Mouse (Mus musculus): ENCODE data around the gene Crxos. TPM values are rescaled to one million over a fixed set of nuclear protein-coding genes. Genes with fewer than 3 reads are reported as not detected.

Gene Crxos
- total and polyA plus RNA-seq, 3 experiments = 1.1 to 1.5 TPM; not detected in 1

DNA sequence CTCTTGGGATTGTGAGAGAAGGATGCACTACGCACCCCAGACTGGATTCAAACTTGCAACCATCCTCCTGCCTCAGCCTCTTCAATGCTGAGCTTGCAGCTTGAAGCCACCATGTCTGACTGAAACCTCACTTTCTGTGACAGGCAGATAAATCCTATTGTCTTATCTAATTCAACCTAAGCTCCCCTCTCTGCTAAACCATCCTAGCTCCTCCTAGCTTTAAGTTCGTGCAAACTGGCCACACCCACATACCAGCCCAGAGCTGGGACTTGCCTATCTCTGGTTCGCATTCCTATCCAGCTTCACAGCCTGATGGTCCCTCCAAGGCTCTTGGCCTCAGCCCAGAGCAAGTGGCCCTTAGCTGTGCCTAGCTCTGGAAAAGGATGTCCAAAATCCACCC lies 70.0 kb downstream of the Crxos start:
- TF ChIP-seq E2F4 (IDR thresholded peaks at IDR 0.05; ENCODE audit: insufficient replicate concordance, low read depth, low read length) (no peak), SMC3 (IDR thresholded peaks at IDR 0.05; ENCODE audit: low read depth, low read length) (no peak), KAT2A (IDR thresholded peaks at IDR 0.05; ENCODE audit: insufficient replicate concordance, low read length) (no peak), POLR2A (IDR thresholded peaks at IDR 0.05; ENCODE audit: low read depth, low read length) (no peak), RAD21 (IDR thresholded peaks at IDR 0.05; ENCODE audit: low read depth, low read length) (no peak), MAFK (IDR thresholded peaks at IDR 0.05; ENCODE audit: insufficient replicate concordance, low read length) (no peak), ELF1 (IDR thresholded peaks at IDR 0.05; ENCODE audit: low read depth, low read length) (no peak), SIN3A (IDR thresholded peaks at IDR 0.05; ENCODE audit: low read length) (no peak), TCF12 (IDR thresholded peaks at IDR 0.05; ENCODE audit: low read depth, low read length) (no peak), MYC (IDR thresholded peaks at IDR 0.05; ENCODE audit: low read depth, low read length) (no peak), NELFE (IDR thresholded peaks at IDR 0.05; ENCODE audit: low read depth, low read length) (no peak), GABPA (IDR thresholded peaks at IDR 0.05; ENCODE audit: insufficient replicate concordance, low read depth, low read length) (no peak), JUN (IDR thresholded peaks at IDR 0.05; ENCODE audit: insufficient read depth, low read depth, low read length) (no peak), ZKSCAN1 (IDR thresholded peaks at IDR 0.05; ENCODE audit: borderline replicate concordance, low read depth, low read length) (no peak), MAZ (IDR thresholded peaks at IDR 0.05; ENCODE audit: low read depth, low read length) (no peak), MEF2A (IDR thresholded peaks at IDR 0.05; ENCODE audit: borderline replicate concordance, low read depth, low read length) (no peak), CHD1 (IDR thresholded peaks at IDR 0.05; ENCODE audit: low read depth, low read length) (no peak), RCOR1 (conservative IDR thresholded peaks at IDR 0.05; ENCODE audit: low read depth, low read length) (no peak)
- Histone ChIP-seq H3K4me1 (ENCODE audit: control insufficient read depth in 1 of 2, insufficient read depth in 2 of 2) (peaks cover 7 to 21% of the 10 kb centered on the region in 2 experiments; a peak in 3 of 4 replicates), H3K4me3 (replicated peaks in 1 of 3; ENCODE audit: low read depth in 2 of 3, low read length in 2 of 3, poor library complexity in 1 of 3) (no peak overlapping the region), H3K27ac (ENCODE audit: insufficient read depth, low read depth) (no peak overlapping the region), H3K9ac (ENCODE audit: insufficient read depth, low read depth) (no peak overlapping the region), H3K27me3 (replicated peaks) (no peaks in the 10 kb centered on the region), H3K36me3 (replicated peaks in 1 of 2; ENCODE audit: control insufficient read depth in 1 of 2, insufficient read depth in 1 of 2, low read length in 1 of 2) (peaks cover 14 to 21% of the 10 kb centered on the region in 2 experiments), H3K4me2 (ENCODE audit: insufficient read depth, low read depth, poor library complexity, severe bottlenecking) (no peak overlapping the region), H3K79me2 (replicated peaks; ENCODE audit: control insufficient read depth, extremely low read depth, insufficient read depth, poor library complexity, severe bottlenecking) (no peaks in the 10 kb centered on the region), H3K9me3 (replicated peaks; ENCODE audit: low read length) (peaks cover 6% of the 10 kb centered on the region)
- DNase-seq (ENCODE audit: extremely low read depth) = no peak
- dilution Hi-C loops (cut with MboI; ENCODE audit: extremely low pct_ligation_motif_present, extremely low pct_unique_long_range_greater_than_20kb, low sequenced_read_pairs) (loop anchor here (25.0 kb wide), 1 partner anchor 210 kb away; no protein-coding TSS in a partner anchor), in situ Hi-C loops (cut with MboI; ENCODE audit: low pct_ligation_motif_present, low pct_unique_long_range_greater_than_20kb, low sequenced_read_pairs) (no loop called here)

Other genes starting within 250 kb of the Crxos start
- gene Obox3, start 242.7 kb upstream of the Crxos start, total RNA-seq (2012; rRNA removed) = not detected in 2 replicates
- gene Obox3, start 242.7 kb upstream of the Crxos start, total RNA-seq (2014; rRNA removed) = not detected in 2 replicates
- gene Obox3, start 242.7 kb upstream of the Crxos start, polyA plus RNA-seq (2012; ENCODE audit: insufficient read length, low read depth) = not detected in 2 replicates
- gene Obox5, start 132.5 kb upstream of the Crxos start, total RNA-seq (2012; rRNA removed) = not detected in 2 replicates
- not detected in 2 replicates for gene Obox5, start 132.5 kb upstream of the Crxos start, total RNA-seq (2014; rRNA removed)
- gene Obox5, start 132.5 kb upstream of the Crxos start, polyA plus RNA-seq (2012; ENCODE audit: insufficient read length, low read depth) = not detected in 2 replicates
- gene Obox6, start 42.9 kb upstream of the Crxos start, total RNA-seq (2012; rRNA removed) = not detected in 2 replicates
- gene Obox6, start 42.9 kb upstream of the Crxos start, total RNA-seq (2014; rRNA removed) = not detected in 2 replicates
- gene Obox6, start 42.9 kb upstream of the Crxos start, polyA plus RNA-seq (2012; ENCODE audit: insufficient read length, low read depth) = not detected in 2 replicates
- not detected in 2 replicates for gene Crx, start 2.6 kb upstream of the Crxos start, total RNA-seq (2012; rRNA removed)
- not detected in 2 replicates for gene Crx, start 2.6 kb upstream of the Crxos start, total RNA-seq (2014; rRNA removed)
- not detected in 2 replicates for gene Crx, start 2.6 kb upstream of the Crxos start, polyA plus RNA-seq (2012; ENCODE audit: insufficient read length, low read depth)
- gene Selenow, start 39.8 kb downstream of the Crxos start, total RNA-seq (2012; rRNA removed) = 62.2 and 65.2 TPM in 2 replicates
- 44.1 and 44.9 TPM in 2 replicates for gene Selenow, start 39.8 kb downstream of the Crxos start, total RNA-seq (2014; rRNA removed)
- 244 and 257 TPM in 2 replicates for gene Selenow, start 39.8 kb downstream of the Crxos start, polyA plus RNA-seq (2012; ENCODE audit: insufficient read length, low read depth)
- 234 and 310 TPM in 2 replicates for gene Nop53, start 63.5 kb downstream of the Crxos start, total RNA-seq (2012; rRNA removed)
- 171 and 199 TPM in 2 replicates for gene Nop53, start 63.5 kb downstream of the Crxos start, total RNA-seq (2014; rRNA removed)
- 291 and 339 TPM in 2 replicates for gene Nop53, start 63.5 kb downstream of the Crxos start, polyA plus RNA-seq (2012; ENCODE audit: insufficient read length, low read depth)
- gene Ehd2, start 85.0 kb downstream of the Crxos start, total RNA-seq (2012; rRNA removed) = 4.7 and 7.0 TPM in 2 replicates
- gene Ehd2, start 85.0 kb downstream of the Crxos start, total RNA-seq (2014; rRNA removed) = 1.1 and 1.2 TPM in 2 replicates
- gene Ehd2, start 85.0 kb downstream of the Crxos start, polyA plus RNA-seq (2012; ENCODE audit: insufficient read length, low read depth) = 4.4 and 5.2 TPM in 2 replicates
- 1.9 and 2.2 TPM in 2 replicates for gene Bicra, start 165.3 kb downstream of the Crxos start, total RNA-seq (2012; rRNA removed)
- 0.31 and 0.32 TPM in 2 replicates for gene Bicra, start 165.3 kb downstream of the Crxos start, total RNA-seq (2014; rRNA removed)
- gene Bicra, start 165.3 kb downstream of the Crxos start, polyA plus RNA-seq (2012; ENCODE audit: insufficient read length, low read depth) = 9.8 and 10.2 TPM in 2 replicates
- gene Zfp541, start 179.2 kb downstream of the Crxos start, total RNA-seq (2012; rRNA removed) = 0.08 TPM in 1 of 2 replicates, not detected in the other
- 0.12 TPM in 1 of 2 replicates, not detected in the other for gene Zfp541, start 179.2 kb downstream of the Crxos start, total RNA-seq (2014; rRNA removed)
- gene Zfp541, start 179.2 kb downstream of the Crxos start, polyA plus RNA-seq (2012; ENCODE audit: insufficient read length, low read depth) = 0.05 TPM in 1 of 2 replicates, not detected in the other
- gene Napa, start 215.8 kb downstream of the Crxos start, total RNA-seq (2012; rRNA removed) = 80.0 and 84.8 TPM in 2 replicates
- gene Napa, start 215.8 kb downstream of the Crxos start, total RNA-seq (2014; rRNA removed) = 97.5 and 106 TPM in 2 replicates
- gene Napa, start 215.8 kb downstream of the Crxos start, polyA plus RNA-seq (2012; ENCODE audit: insufficient read length, low read depth) = 111 and 112 TPM in 2 replicates
- 17.5 and 19.1 TPM in 2 replicates for gene Kptn, start 237.3 kb downstream of the Crxos start, total RNA-seq (2012; rRNA removed)
- 25.4 and 25.8 TPM in 2 replicates for gene Kptn, start 237.3 kb downstream of the Crxos start, total RNA-seq (2014; rRNA removed)
- 14.2 and 14.5 TPM in 2 replicates for gene Kptn, start 237.3 kb downstream of the Crxos start, polyA plus RNA-seq (2012; ENCODE audit: insufficient read length, low read depth)
- 0.04 TPM in 2 replicates for gene Slc8a2, start 247.2 kb downstream of the Crxos start, total RNA-seq (2012; rRNA removed)
- not detected in 2 replicates for gene Slc8a2, start 247.2 kb downstream of the Crxos start, total RNA-seq (2014; rRNA removed)
- gene Slc8a2, start 247.2 kb downstream of the Crxos start, polyA plus RNA-seq (2012; ENCODE audit: insufficient read length, low read depth) = 0.08 and 0.10 TPM in 2 replicates